Mouse (Mus musculus): ENCODE data around the gene Cux2. TPM values are rescaled to one million over a fixed set of nuclear protein-coding genes. Genes with fewer than 3 reads are reported as not detected.

Gene Cux2
- polyA plus RNA-seq, 1 experiment from 2014 or later, result 23.8 TPM

DNA sequence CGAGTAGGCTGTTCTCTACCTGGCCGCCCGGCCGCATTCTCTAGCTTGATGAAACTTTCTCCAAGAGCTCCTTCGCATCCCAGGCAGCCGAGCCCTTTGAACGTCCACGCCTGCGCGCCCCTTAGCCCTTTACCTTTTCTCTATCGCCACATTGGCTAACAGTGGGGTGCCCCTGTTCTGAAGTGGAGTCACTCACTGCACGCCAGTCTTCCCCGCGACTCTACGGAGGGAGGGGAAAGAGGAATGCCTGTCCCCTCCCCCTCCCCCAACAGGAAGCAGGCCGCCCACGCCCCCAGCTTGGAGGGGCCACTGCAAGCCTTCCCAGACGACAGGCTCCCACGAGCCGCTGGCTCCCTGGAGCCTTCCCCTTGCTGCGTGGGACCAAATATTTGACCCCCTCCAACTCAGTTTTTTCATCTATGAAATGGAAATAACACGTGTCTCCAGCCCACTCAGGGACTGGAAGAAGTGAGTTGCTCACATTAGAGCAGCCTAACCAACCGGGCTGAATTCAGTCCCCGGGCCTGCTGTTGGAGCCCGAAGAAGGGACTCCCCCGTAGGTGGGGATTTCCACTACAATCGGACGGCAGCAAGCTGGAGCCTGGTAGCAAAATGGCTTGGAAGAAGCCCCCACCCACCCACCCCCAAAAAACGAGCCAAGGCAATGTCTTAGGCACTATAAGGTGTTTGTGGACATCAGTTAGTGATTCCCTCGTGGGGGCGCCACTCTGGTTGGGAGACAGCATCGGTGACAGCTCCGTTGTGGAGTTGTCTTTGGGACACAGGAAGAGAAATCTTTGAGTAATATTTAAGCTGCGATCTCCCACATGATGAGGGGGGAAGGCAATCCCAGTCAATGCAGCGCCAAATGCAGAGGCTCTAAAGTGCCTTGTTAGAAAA, 212.2 kb downstream of the Cux2 start, which contains the start of gene Sh2b3:
Gene Sh2b3 (minus strand): TSS at position 206 of the 900 bp plus-strand sequence.
- peak within 1 kb of the TSS; percentile 76 for H3K9ac ChIP-seq (replicated peaks)
- H3K27me3 ChIP-seq, result peaks cover 70% of the 10 kb centered on the region
- H3K27ac ChIP-seq, result peak within 1 kb of the TSS; percentile 53; the same call in 1 of the 2 replicates
- H3K4me1 ChIP-seq (replicated peaks), result peaks cover 54% of the 10 kb centered on the region
- peak within 1 kb of the TSS; percentile 86 for H3K4me2 ChIP-seq (replicated peaks)
- no peaks in the 10 kb centered on the region for H3K9me3 ChIP-seq
- no peaks in the 10 kb centered on the region for H3K36me3 ChIP-seq
- peak; percentile 2; the same call in 1 of the 2 replicates for ATAC-seq
- WGBS, result 1% methylated on average over 35 of the region's 35 CpGs
- peak within 1 kb of the TSS; percentile 70 for H3K4me3 ChIP-seq (replicated peaks)

- Histone ChIP-seq H3K9ac (replicated peaks) (peak overlapping the region; percentile 76), H3K36me3 (no peaks in the 10 kb centered on the region), H3K4me3 (replicated peaks) (peak overlapping the region; percentile 70), H3K4me2 (replicated peaks) (peak overlapping the region; percentile 86), H3K9me3 (no peaks in the 10 kb centered on the region), H3K4me1 (replicated peaks) (peaks cover 50% of the 10 kb centered on the region), H3K27ac (peak overlapping the region; percentile 53; the same call in 1 of the 2 replicates), H3K27me3 (peaks cover 62% of the 10 kb centered on the region)
- WGBS, result under 1% methylated on average over 67 of the region's 77 CpGs
- ATAC-seq, result peak; percentile 81
Measured at GRCm38 (mm10) chr5:121836692-121837415, 213.0 kb downstream of the Cux2 start.

DNA sequence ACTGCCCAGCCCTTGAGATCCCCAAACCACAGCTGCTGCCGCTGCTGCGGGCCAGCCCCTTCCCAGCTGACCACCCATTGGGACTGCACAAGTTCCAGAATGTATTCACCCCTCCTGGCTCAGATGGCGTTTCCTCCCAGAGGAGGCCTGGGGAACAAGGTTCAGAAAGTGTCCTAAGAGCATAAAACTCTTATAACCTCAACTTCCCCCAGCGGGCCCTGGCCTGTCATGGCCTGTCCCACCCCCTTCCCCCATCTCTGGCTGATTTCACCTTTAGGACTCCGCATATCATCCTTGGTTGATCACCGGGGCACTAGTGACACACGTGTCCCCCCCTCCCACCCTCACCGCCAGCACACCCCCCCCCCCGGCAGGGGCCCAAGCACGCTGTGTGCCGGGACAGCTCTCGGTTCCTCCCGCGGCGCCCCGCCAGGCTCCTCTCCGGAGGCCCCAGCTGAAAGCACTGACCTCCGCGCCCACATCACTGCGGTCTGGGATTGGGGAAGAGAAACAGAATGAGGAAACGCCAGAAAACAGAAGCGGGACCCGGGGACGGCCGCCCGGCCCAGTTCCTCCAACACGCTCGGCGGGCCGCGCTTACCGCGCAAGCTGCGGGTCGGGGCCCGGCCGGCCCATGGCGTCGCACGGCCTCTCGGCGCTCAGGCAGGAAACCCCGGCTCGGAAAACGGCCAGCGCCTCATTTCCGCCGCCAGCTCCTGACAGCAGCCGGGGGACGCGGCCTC, 213.8 kb downstream of the Cux2 start:
- Histone ChIP-seq H3K4me3 (replicated peaks) (peak overlapping the region; percentile 70), H3K27ac (peak overlapping the region; percentile 53; the same call in 1 of the 2 replicates), H3K9ac (replicated peaks) (peak overlapping the region; percentile 76), H3K36me3 (no peaks in the 10 kb centered on the region), H3K4me2 (replicated peaks) (peak overlapping the region; percentile 86), H3K4me1 (replicated peaks) (peaks cover 50% of the 10 kb centered on the region), H3K9me3 (no peaks in the 10 kb centered on the region), H3K27me3 (peaks cover 56% of the 10 kb centered on the region)
- under 1% methylated on average over 47 of the region's 51 CpGs for WGBS
- ATAC-seq, result peak; percentile 0; the same call in 1 of the 2 replicates

- Histone ChIP-seq H3K9me3 (no peaks in the 10 kb centered on the region), H3K9ac (replicated peaks) (peak overlapping the region; percentile 76), H3K27ac (no peak overlapping the region), H3K36me3 (no peaks in the 10 kb centered on the region), H3K27me3 (peaks cover 56% of the 10 kb centered on the region), H3K4me2 (replicated peaks) (peak overlapping the region; percentile 86), H3K4me3 (replicated peaks) (peak overlapping the region; percentile 70), H3K4me1 (replicated peaks) (peaks cover 50% of the 10 kb centered on the region)
- ATAC-seq, result no peak
- 50% methylated on average over 12 of the region's 12 CpGs for WGBS
Measured at GRCm38 (mm10) chr5:121834991-121835747, 214.7 kb downstream of the Cux2 start.

GRCm38 (mm10) chr5:121834241-121834606, 215.7 kb downstream of the Cux2 start:
- Histone ChIP-seq H3K9ac (replicated peaks) (no peak overlapping the region), H3K4me2 (replicated peaks) (no peak overlapping the region), H3K9me3 (no peaks in the 10 kb centered on the region), H3K27ac (no peak overlapping the region), H3K4me1 (replicated peaks) (peaks cover 54% of the 10 kb centered on the region), H3K27me3 (peaks cover 60% of the 10 kb centered on the region), H3K36me3 (no peaks in the 10 kb centered on the region), H3K4me3 (replicated peaks) (0 out of 2 replicates have a peak overlapping the region, but pooled peaks have one; percentile 2)
- ATAC-seq, result no peak
- 82% methylated on average over 7 of the region's 7 CpGs for WGBS

DNA sequence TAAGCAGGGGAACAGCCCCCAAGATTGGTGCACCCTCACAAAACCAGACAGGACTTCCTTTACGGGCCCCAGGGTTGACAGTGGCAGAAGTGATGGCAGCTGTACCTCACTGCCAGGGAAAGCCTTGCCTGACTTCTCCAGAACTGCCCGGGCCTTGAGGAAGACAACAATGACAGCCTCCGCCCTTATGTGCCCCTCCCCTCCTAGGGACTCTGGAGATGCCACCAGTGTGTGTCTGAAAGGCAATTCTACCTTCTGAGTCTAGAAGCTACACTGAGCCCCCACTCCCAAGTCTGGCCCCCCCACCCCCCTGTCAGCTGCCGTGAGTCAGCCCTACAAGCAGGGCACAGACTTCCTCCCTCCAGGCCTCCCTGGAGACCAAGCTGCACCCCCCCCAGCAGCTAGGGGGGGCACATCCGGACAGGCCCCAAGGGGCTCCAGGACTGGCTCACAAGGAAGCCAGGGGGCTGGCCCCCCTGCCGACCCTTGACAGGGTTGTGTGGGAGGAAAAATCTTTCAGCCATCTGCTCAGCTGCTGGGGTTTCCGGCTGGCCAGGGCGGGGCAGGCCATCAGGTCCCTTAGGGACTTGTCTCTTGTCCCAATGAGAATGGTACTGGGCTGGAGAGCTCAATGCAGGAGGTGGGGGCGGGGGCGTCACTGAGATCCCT, 216.2 kb downstream of the Cux2 start:
- Histone ChIP-seq H3K9me3 (no peaks in the 10 kb centered on the region), H3K4me2 (replicated peaks) (peak overlapping the region; percentile 2; the same call in 1 of the 2 replicates), H3K36me3 (no peaks in the 10 kb centered on the region), H3K4me1 (replicated peaks) (peaks cover 54% of the 10 kb centered on the region), H3K27ac (no peak overlapping the region), H3K27me3 (peaks cover 58% of the 10 kb centered on the region), H3K9ac (replicated peaks) (peak overlapping the region; percentile 29; the same call in 1 of the 2 replicates), H3K4me3 (replicated peaks) (0 out of 2 replicates have a peak overlapping the region, but pooled peaks have one; percentile 2)
- whole genome bisulfite sequencing, result 50% methylated on average over 10 of the region's 10 CpGs
- ATAC-seq, result no peak

GRCm38 (mm10) chr5:121833159-121833558, 216.7 kb downstream of the Cux2 start:
- WGBS, result 97% methylated on average over 2 of the region's 2 CpGs
- Histone ChIP-seq H3K4me1 (replicated peaks) (peaks cover 54% of the 10 kb centered on the region), H3K4me3 (replicated peaks) (no peak overlapping the region), H3K27me3 (peaks cover 58% of the 10 kb centered on the region), H3K36me3 (no peaks in the 10 kb centered on the region), H3K4me2 (replicated peaks) (0 out of 2 replicates have a peak overlapping the region, but pooled peaks have one; percentile 2), H3K27ac (no peak overlapping the region), H3K9ac (replicated peaks) (no peak overlapping the region), H3K9me3 (no peaks in the 10 kb centered on the region)
- ATAC-seq, result no peak

- Histone ChIP-seq H3K4me1 (replicated peaks) (peaks cover 52% of the 10 kb centered on the region), H3K9ac (replicated peaks) (no peak overlapping the region), H3K27ac (no peak overlapping the region), H3K36me3 (no peaks in the 10 kb centered on the region), H3K4me2 (replicated peaks) (no peak overlapping the region), H3K9me3 (no peaks in the 10 kb centered on the region), H3K4me3 (replicated peaks) (no peak overlapping the region), H3K27me3 (peaks cover 58% of the 10 kb centered on the region)
- WGBS, result 82% methylated on average over 6 of the region's 6 CpGs
- no peak for ATAC-seq
Measured at GRCm38 (mm10) chr5:121832376-121833155, 217.3 kb downstream of the Cux2 start.

GRCm38 (mm10) chr5:121831002-121831601, 218.8 kb downstream of the Cux2 start:
- WGBS, result 90% methylated on average over 6 of the region's 6 CpGs
- H3K9me3 ChIP-seq, result no peaks in the 10 kb centered on the region
- H3K27ac ChIP-seq, result no peak overlapping the region
- H3K4me1 ChIP-seq (replicated peaks), result peaks cover 43% of the 10 kb centered on the region
- H3K4me3 ChIP-seq (replicated peaks), result no peak overlapping the region
- H3K36me3 ChIP-seq, result no peaks in the 10 kb centered on the region
- H3K9ac ChIP-seq (replicated peaks), result no peak overlapping the region
- no peak overlapping the region for H3K4me2 ChIP-seq (replicated peaks)
- ATAC-seq, result no peak
- H3K27me3 ChIP-seq, result peaks cover 55% of the 10 kb centered on the region

Measured in midbrain, embryonic 13.5 days (tissue).